In genomic region chr5:142475669-142476068, GRCm38 (mm10) we compare ENCODE assay signal across 20 mouse cellular contexts. TPM values are rescaled to one million over a fixed set of nuclear protein-coding genes. Genes with fewer than 3 reads are reported as not detected.
"Had no signal": no experiment of that assay in that cellular context is flagged by ENCODE, and none has a peak within 500 bp of the region (broad histone marks: within the 10 kb centered on the region; RNA-seq: fewer than 3 reads in every experiment).

No protein-coding gene starts in this region.

- H3K4me3 ChIP-seq: limb, embryonic 15.5 days; liver, embryonic 12.5 days; lung, embryonic 15.5 days; midbrain, embryonic 10.5 days; myocyte; neural tube, embryonic 15.5 days had no signal

- ATAC-seq: liver, embryonic 12.5 days had no signal

- H3K27me3 ChIP-seq: limb, embryonic 15.5 days; liver, embryonic 12.5 days; lung, embryonic 15.5 days; neural tube, embryonic 15.5 days had no signal

- H3K9ac ChIP-seq: limb, embryonic 15.5 days; liver, embryonic 12.5 days; lung, embryonic 15.5 days; neural tube, embryonic 15.5 days had no signal

- DNase-seq: kidney, adult 11 months; kidney, postnatal 10 days; layer of hippocampus, postnatal 36 days; left cerebral cortex, postnatal 4 days; lung, postnatal 14 days; midbrain, embryonic 14.5 days; right cerebral cortex, adult 18-20 months; right cerebral cortex, postnatal 25 days; thymus, postnatal 14 days had no signal

- H3K4me2 ChIP-seq: limb, embryonic 15.5 days; liver, embryonic 12.5 days; lung, embryonic 15.5 days; neural tube, embryonic 15.5 days had no signal

- H3K27ac ChIP-seq: limb, embryonic 15.5 days; liver, embryonic 12.5 days; lung, embryonic 15.5 days; macrophage; midbrain, embryonic 10.5 days; neural tube, embryonic 15.5 days had no signal

- H3K9me3 ChIP-seq: limb, embryonic 15.5 days; liver, embryonic 12.5 days; lung, embryonic 15.5 days; midbrain, embryonic 10.5 days; neural tube, embryonic 15.5 days had no signal

- H3K36me3 ChIP-seq: lung, embryonic 15.5 days had no signal

RNA-seq across cellular contexts. Expression of gene Papolb, which starts 54.2 kb away (rescaled TPM):
- polyA plus RNA-seq: large intestine, adult 2 months; liver, embryonic 16.5 days; macrophage; small intestine, adult 2 months; stomach, embryonic 16.5 days had no signal
